Mouse (Mus musculus) gastrocnemius, adult 2 months (tissue): ENCODE results near the gene Nagk. TPM values are rescaled to one million over a fixed set of nuclear protein-coding genes. Genes with fewer than 3 reads are reported as not detected.

Source experiments
- DNase-seq: peaks from one replicate; pipeline ENCODE4 v3.0.0; 2022
- H3K27ac ChIP-seq: fragments of 200-600 bp; 2 replicates; pipeline ENCODE4 v1.8.1; 2022; ENCODE audit warnings: mild to moderate bottlenecking
- H3K4me3 ChIP-seq: fragments of 200-600 bp; 2 replicates; pipeline ENCODE4 v1.8.1; 2022; ENCODE audit warnings: mild to moderate bottlenecking, moderate library complexity
- CTCF ChIP-seq: fragments of 200-600 bp; IDR thresholded peaks from 2 replicates; pipeline ENCODE4 v1.8.1; 2022; ENCODE audit warnings: antibody characterized with exemption, mild to moderate bottlenecking, moderate library complexity
- intact Hi-C: fragments of 180-260 bp; cut with DNase I; formaldehyde crosslinking; loops from one replicate; pipeline ENCODE4 v1.15.1; 2025
- long read RNA-seq, 2 experiments: library from polyadenylated mRNA; stranded (forward); transcript quantifications; one replicate each; pipeline ENCODE4 v2.0.0; 2021
- total RNA-seq, 2 experiments: library from RNA; stranded (reverse); gene quantifications; 2 replicates each; pipeline ENCODE4 v1.2.3; 2021

Nagk gene
- total RNA-seq = 1 to 10 TPM; 5.3 to 5.5 TPM
- long read RNA-seq, experiment 1, transcript Nagk-201 (10 exons, 1,405 nt) = major isoform, 7 of 8 reads
- long read RNA-seq, experiment 1, partial matches to known transcripts = 0 of 8 reads
- long read RNA-seq, experiment 1, other reads (novel, unspliced or antisense) = 1 of 8 reads
- long read RNA-seq, experiment 2, transcript Nagk-201 (10 exons, 1,405 nt) = major isoform, 6 of 10 reads
- long read RNA-seq, experiment 2, partial matches to known transcripts = 1 of 10 reads
- long read RNA-seq, experiment 2, other reads (novel, unspliced or antisense) = 2 of 10 reads

DNA sequence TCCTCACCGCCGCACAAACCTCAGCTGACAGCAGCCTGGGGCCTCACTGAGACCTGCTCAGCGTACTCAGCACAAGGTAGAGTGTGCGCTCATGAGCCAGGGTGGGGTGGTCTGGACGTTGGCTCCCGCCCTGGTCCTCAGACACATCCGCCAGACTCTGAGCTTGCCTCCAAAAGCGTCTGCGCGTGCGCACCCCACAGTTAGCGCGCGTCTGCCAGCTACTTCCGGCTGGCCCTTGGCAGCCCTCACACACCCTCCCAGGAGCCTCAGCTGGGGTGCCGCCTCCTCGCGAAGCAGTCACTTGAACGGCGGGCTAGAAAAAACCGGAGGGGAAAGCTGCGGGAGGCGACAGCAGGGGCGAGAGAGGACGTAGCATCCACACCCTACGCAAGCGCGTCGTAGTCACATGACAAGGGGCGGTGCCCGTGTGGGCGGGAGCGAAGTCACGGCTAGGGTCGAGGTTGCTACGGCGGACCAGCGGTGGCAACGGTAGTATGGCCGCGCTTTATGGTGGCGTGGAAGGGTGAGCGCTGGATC lies at the start of gene Nagk:
Gene Nagk (plus strand): TSS at position 223 of the 537 bp plus-strand sequence.
- intact Hi-C loops = loop anchor here (2.0 kb wide), 1 partner anchor 36 kb away; the partner anchor contains the start of gene Paip2b
- DNase-seq = peak; percentile 94
- no peak for TF ChIP-seq CTCF
- Histone ChIP-seq H3K27ac (peak within 1 kb of the TSS; percentile 98), H3K4me3 (peak within 1 kb of the TSS; percentile 89)

DNA sequence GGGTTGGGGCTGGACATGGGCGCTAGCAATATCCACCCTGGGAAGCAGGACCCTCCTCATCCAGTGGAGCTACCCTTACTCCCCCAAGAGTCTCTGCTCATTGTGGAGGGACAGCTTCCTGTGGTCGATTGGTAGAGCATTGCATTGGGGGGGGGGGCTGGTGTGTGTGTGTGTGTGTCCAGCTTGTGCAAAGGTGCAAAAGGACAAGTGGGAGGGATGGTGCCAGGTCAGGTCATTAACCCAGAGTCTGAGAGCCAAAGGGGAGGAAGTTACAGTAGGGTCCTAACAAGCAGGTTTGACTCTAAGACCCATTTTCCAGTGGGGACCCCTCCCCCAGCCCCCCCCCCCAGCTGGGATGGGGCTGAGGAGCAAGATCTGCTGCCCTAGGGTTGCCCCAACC lies 49.3 kb upstream of the Nagk start:
- no peak overlapping the region for H3K27ac ChIP-seq
- TF ChIP-seq CTCF = no peak
- no peak overlapping the region for H3K4me3 ChIP-seq
- no peak for DNase-seq
- intact Hi-C loops = no loop called here

DNA sequence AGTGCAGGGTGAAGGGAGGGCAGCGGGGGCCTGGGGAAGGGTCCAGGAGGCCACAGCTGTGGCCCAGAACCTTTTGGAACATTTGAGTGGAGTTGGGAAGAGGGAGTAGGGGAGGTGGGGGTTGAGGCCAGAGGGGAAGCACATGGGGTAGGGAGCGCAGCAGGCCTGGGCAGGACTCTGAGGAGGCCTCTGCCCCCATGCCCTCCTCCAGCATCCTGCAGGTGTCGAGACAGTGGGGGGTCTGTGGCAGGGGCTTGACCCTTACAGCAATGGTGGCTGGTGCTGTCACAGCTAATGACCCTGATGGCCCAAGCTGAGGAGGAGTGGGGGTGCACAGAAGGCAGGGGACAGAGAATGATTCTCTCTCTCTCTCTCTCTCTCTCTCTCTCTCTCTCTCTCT lies 45.5 kb upstream of the Nagk start:
- Histone ChIP-seq H3K27ac (no peak overlapping the region), H3K4me3 (no peak overlapping the region)
- DNase-seq = no peak
- no peak for TF ChIP-seq CTCF
- intact Hi-C loops = no loop called here

DNA sequence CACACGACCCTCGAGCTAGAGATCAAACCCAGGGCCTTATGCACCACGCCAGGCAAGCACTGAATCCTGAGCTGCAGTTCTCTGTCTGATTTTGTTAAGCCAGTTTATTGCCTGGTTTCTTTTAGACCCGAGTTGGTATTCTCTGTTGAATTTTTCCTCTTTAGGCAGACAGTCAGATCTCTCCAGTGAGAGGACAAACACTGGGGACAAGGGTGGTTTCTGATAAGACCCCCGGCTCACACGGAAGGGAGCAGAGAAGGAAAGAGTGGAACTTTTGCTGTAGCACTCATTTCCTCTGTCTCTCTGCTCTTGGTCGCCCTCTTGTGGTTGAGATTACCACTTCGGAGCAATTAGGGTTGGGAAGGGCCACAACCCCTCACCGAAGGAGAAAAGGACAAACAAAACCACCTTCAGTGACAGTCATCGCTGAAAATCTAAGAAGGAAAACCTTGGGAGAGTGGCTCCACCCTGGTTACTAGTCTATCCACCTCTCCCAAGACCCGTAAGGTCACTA lies 44.6 kb upstream of the Nagk start:
- no peak overlapping the region for H3K27ac ChIP-seq
- no peak overlapping the region for H3K4me3 ChIP-seq
- DNase-seq = peak; percentile 62
- intact Hi-C loops = no loop called here
- TF ChIP-seq CTCF = peak; percentile 82

DNA sequence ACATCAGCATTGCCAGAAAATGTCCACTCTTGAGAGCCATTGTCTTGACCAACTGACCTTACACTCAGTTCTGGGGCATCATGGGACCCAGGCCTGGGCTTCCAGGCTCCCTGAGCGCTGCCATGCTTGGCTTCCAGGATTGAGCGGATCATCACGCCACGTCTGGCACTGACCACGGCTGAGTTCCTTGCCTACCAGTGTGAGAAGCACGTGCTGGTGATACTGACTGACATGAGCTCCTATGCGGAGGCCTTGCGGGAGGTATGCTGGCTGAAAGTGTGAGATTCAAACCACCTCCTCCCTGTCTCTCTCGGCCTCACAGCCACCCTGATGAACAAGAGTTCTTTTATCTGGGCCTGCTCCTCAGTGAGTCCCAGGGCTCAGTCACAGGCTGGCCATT lies 38.7 kb upstream of the Nagk start:
- no peak for DNase-seq
- Histone ChIP-seq H3K27ac (no peak overlapping the region), H3K4me3 (no peak overlapping the region)
- intact Hi-C loops = no loop called here
- no peak for TF ChIP-seq CTCF

DNA sequence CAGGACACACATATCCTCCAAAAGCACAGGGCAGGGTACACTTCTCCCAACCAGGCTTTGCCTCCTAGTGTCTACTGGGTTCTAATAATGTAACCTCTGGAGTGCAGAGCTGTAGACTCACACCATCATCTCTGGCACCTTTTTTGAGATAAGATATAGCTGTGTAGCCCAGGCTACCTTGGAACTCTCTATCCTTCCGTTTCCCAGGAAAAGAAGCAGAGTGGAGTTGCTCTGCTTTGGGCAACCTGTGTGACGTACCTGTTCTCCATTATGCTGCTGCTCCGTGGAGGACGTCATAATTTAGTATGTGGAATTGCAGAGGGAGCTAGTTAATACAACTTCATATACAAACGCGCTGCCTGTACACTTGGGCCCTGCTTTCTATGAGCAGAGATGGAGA lies 32.4 kb upstream of the Nagk start, which contains the start of gene Ankrd53:
Gene Ankrd53 (plus strand): TSS at position 301 of the 400 bp plus-strand sequence.
- DNase-seq = no peak
- Histone ChIP-seq H3K27ac (peak within 1 kb of the TSS; percentile 5; the same call in 1 of the 2 replicates), H3K4me3 (peak within 1 kb of the TSS; percentile 64)
- TF ChIP-seq CTCF = no peak
- intact Hi-C loops = no loop called here

DNA sequence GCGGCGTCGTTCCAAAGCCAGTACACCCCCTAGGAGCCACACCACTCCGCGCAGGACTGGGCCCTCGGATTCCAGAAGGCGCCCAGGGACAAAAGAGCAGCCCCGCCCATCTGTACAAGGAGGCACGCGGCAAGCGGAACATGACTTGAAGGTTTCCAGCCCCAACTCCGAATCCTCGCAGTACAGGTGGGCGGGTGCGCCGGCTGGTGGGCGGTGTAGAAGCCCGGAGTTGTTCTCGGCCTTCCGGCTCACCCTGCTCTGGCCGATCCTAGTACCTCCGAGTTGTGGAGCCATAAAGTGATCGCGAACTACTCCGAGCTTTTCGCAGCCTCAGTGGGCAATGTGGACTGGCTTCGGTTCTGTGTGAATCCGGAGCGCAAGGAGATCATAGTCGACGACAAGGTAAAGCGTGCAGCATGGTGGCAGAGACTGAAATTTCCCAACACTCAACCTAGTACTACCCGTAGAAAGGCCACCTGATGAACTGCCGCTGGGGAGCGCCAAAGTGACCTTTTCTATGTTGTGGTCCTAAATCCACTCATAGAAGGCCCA lies 31.8 kb upstream of the Nagk start:
- intact Hi-C loops = no loop called here
- peak; percentile 21; the same call in 1 of the 2 replicates for TF ChIP-seq CTCF
- Histone ChIP-seq H3K4me3 (peak overlapping the region; percentile 64), H3K27ac (peak overlapping the region; percentile 5; the same call in 1 of the 2 replicates)
- DNase-seq = peak; percentile 39

DNA sequence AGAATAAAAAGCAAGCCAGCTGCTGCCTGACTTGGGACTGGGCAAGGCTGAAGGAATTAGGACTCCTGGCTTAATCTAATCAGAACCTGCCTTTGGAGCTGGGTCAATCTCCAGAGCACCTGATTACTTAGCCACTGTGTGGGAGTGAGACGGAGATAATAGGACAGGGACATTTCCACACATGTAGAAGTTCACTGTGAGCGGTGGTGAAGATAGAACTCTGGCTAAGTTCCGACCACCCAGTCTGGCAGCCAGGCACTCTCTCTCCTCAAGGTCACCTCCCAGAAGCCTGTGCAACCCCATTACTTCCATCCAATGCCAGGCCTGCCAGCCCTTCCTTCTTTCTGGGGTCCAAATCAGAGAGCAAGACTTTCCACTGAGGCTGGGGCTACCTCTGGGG lies 27.8 kb upstream of the Nagk start:
- Histone ChIP-seq H3K4me3 (no peak overlapping the region), H3K27ac (no peak overlapping the region)
- TF ChIP-seq CTCF = no peak
- no peak for DNase-seq
- intact Hi-C loops = no loop called here

DNA sequence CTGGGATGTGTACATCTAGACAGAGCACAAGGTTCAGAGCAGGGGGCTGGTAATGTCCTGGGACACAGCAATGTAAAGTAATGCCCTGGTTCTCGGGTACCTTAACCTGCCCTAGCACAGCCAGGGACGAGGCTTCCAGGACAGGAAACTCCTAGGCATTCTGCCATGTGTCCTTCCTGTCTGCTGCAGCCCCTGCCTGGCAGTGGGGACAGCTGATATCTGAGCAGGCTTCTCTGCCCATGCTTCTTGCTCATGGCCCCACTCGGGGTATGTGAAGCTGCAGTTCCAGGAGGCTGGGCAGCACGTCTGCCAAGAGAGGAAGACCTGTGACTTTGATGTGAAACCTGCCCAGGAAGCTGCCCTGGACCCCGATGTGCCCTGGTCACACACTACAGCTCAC lies 26.3 kb upstream of the Nagk start:
- intact Hi-C loops = no loop called here

DNA sequence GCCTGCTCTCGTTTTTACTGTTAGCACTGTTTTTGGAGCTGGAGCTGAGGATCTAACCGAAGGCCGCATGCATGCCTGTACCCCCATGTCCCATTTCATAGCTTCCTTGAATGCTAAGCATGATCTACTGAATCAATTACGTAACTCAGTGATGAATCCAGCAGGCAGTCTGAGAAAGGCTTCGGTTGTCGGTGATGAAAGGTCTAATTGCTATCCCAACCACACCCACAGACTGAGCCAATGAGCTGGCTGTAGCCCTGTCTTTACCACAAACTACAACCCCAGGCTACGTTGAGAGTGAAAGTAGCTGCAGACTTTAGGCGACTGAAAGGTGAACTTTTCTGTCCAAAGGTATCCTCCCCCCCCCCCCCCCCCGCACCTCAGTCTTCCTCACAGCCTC lies 20.7 kb upstream of the Nagk start:
- no peak for TF ChIP-seq CTCF
- intact Hi-C loops = no loop called here
- Histone ChIP-seq H3K4me3 (peak overlapping the region; percentile 100), H3K27ac (no peak overlapping the region)
- DNase-seq = no peak

More for the DNA sequence above, 26.3 kb upstream of the Nagk start:
- no peak for TF ChIP-seq CTCF
- H3K27ac ChIP-seq = no peak overlapping the region
- H3K4me3 ChIP-seq = no peak overlapping the region
- DNase-seq = peak; percentile 34

DNA sequence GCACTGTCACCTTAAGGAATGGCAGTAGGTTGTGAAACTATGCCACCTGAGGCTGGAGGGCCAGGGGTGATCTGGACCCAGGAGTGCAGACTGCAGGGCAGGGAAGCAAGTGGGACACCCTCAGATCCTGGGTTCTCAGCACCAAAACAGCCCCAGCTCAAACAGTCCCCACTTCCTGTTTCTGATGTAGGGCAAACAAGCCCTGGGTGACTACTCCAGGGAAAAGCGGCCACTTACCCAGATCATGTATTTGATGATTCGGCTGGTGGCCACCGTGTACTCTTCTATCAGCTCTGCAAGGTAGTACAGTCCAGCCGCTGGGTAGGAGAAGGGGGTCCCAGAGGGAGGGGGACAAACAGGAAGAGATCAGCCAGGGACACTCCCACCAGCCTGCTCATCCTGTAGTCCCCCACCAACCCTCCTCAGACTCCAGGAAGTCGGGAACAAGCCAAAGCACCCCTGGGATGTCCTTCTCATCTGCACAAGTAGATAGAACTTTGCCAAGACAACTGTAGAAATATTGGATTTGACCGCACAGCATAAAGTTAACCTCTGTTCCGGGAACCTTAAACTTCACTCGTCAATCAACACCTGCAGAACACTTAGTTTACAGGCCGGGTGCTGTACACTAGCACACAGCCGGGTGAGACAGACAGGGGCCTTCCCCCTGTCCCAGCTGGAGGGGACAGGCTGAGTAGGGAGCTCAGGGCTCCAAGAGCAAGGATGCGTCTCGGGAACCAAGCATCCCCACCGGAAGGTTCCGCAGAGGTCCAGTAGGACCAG lies 19.8 kb upstream of the Nagk start:
- TF ChIP-seq CTCF = no peak
- H3K27ac ChIP-seq = peak overlapping the region; percentile 95
- intact Hi-C loops = no loop called here
- H3K4me3 ChIP-seq = peak overlapping the region; percentile 100
- no peak for DNase-seq

DNA sequence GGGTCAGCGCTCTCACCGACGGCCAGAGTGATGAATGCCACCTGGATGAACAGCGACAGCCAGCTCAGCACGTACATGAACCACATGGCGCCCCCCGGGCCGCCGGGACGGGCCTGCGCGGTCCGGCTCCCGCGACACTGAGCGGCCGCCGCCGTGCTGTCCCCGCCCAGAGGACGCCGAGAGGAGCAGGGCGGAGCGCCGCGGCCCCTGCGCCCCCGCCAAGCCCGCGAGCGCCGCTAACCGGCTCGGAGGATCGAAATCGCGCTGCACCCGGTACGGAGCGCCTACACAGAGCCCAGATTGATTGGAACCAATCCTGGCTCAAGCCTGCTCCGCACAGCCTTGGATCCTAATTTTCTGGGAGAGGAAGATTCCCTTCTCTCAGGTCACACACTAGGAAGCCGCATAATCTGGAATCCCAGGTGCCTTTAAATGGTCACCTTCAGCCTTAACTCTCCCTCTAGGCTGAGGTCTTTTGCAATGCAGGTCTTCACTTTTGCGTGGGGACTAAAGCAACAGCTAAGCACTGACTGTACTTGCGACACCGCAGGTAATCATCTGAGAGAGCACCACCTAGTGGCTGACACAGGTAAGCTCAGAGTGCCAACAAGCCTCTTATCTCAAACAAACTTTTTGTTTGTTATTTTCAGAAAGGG lies 19.0 kb upstream of the Nagk start, which contains the start of gene Tex261:
Gene Tex261 (minus strand): TSS at position 176 of the 656 bp plus-strand sequence.
- peak; percentile 96 for DNase-seq
- intact Hi-C loops = no loop called here
- Histone ChIP-seq H3K4me3 (peak within 1 kb of the TSS; percentile 100), H3K27ac (peak within 1 kb of the TSS; percentile 95)
- TF ChIP-seq CTCF = peak; percentile 66
